Mouse (Mus musculus): ENCODE results near the gene Tada3. TPM values are rescaled to one million over a fixed set of nuclear protein-coding genes. Genes with fewer than 3 reads are reported as not detected.

Gene Tada3
- polyA plus RNA-seq (2016; fragmentation: Nextera tagmentation; extraction: Ambion mirVana) = 64.5 and 66.0 TPM in 2 replicates

- peak; percentile 95 for ATAC-seq (ENCODE audit: low FRiP score)
- peaks cover 53% of the 10 kb centered on the region for H3K36me3 ChIP-seq
- WGBS = under 1% methylated on average over 61 of the region's 61 CpGs
Measured at GRCm38 (mm10) chr6:113377496-113378385, at the start of gene Tada3, which contains the start of gene Arpc4. Tada3 (minus strand) TSS chr6:113377883. Arpc4 (plus strand) TSS chr6:113378115.

GRCm38 (mm10) chr6:113427397-113427796 lies 49.7 kb upstream of the Tada3 start:
- no peak for ATAC-seq (ENCODE audit: low FRiP score)
- H3K36me3 ChIP-seq = no peaks in the 10 kb centered on the region
- no peaks in the 10 kb centered on the region; the same call in 1 of the 2 replicates for H3K27me3 ChIP-seq
- no peak overlapping the region for H3K4me3 ChIP-seq
- no peaks in the 10 kb centered on the region for H3K4me1 ChIP-seq
- 63% methylated on average over 3 of the region's 3 CpGs for WGBS
- H3K4me2 ChIP-seq (replicated peaks) = no peak overlapping the region
- no peaks in the 10 kb centered on the region; the same call in 1 of the 2 replicates for H3K9me3 ChIP-seq (replicated peaks)
- no peak overlapping the region for H3K27ac ChIP-seq
- no peak overlapping the region for H3K9ac ChIP-seq

More at GRCm38 (mm10) chr6:113377496-113378385, at the start of gene Tada3, which contains the start of gene Arpc4:
- H3K27ac ChIP-seq = peak within 1 kb of the TSS; percentile 95
- no peaks in the 10 kb centered on the region for H3K27me3 ChIP-seq
- peak within 1 kb of the TSS; percentile 96 for H3K4me2 ChIP-seq (replicated peaks)
- peaks cover 17% of the 10 kb centered on the region for H3K4me1 ChIP-seq
- no peaks in the 10 kb centered on the region for H3K9me3 ChIP-seq (replicated peaks)
- peak within 1 kb of the TSS; percentile 96 for H3K9ac ChIP-seq
- H3K4me3 ChIP-seq = peak within 1 kb of the TSS; percentile 85

GRCm38 (mm10) chr6:113426696-113427095 lies 49.0 kb upstream of the Tada3 start:
- no peak overlapping the region for H3K27ac ChIP-seq
- no peak overlapping the region for H3K4me2 ChIP-seq (replicated peaks)
- 94% methylated on average over 4 of the region's 4 CpGs for WGBS
- H3K4me1 ChIP-seq = no peaks in the 10 kb centered on the region
- H3K9ac ChIP-seq = no peak overlapping the region
- no peak overlapping the region for H3K4me3 ChIP-seq
- no peaks in the 10 kb centered on the region; the same call in 1 of the 2 replicates for H3K9me3 ChIP-seq (replicated peaks)
- H3K36me3 ChIP-seq = no peaks in the 10 kb centered on the region
- no peaks in the 10 kb centered on the region; the same call in 1 of the 2 replicates for H3K27me3 ChIP-seq
- ATAC-seq (ENCODE audit: low FRiP score) = no peak

- H3K9me3 ChIP-seq (replicated peaks) = no peaks in the 10 kb centered on the region; the same call in 1 of the 2 replicates
- WGBS = 88% methylated on average over 7 of the region's 7 CpGs
- ATAC-seq (ENCODE audit: low FRiP score) = no peak
Measured at GRCm38 (mm10) chr6:113424187-113424586, 46.5 kb upstream of the Tada3 start.

GRCm38 (mm10) chr6:113423000-113423399 lies 45.3 kb upstream of the Tada3 start:
- no peaks in the 10 kb centered on the region for H3K36me3 ChIP-seq
- no peak overlapping the region for H3K4me2 ChIP-seq (replicated peaks)
- 85% methylated on average over 4 of the region's 4 CpGs for WGBS
- H3K4me3 ChIP-seq = no peak overlapping the region
- H3K9ac ChIP-seq = no peak overlapping the region
- no peak overlapping the region for H3K27ac ChIP-seq
- ATAC-seq (ENCODE audit: low FRiP score) = no peak
- H3K4me1 ChIP-seq = peaks cover 10% of the 10 kb centered on the region
- H3K9me3 ChIP-seq (replicated peaks) = no peaks in the 10 kb centered on the region; the same call in 1 of the 2 replicates
- no peaks in the 10 kb centered on the region; the same call in 1 of the 2 replicates for H3K27me3 ChIP-seq

More at GRCm38 (mm10) chr6:113424187-113424586, 46.5 kb upstream of the Tada3 start:
- Histone ChIP-seq H3K4me3 (no peak overlapping the region), H3K27ac (no peak overlapping the region), H3K9ac (no peak overlapping the region), H3K36me3 (no peaks in the 10 kb centered on the region), H3K27me3 (no peaks in the 10 kb centered on the region; the same call in 1 of the 2 replicates), H3K4me2 (replicated peaks) (no peak overlapping the region), H3K4me1 (peaks cover 3% of the 10 kb centered on the region; the same call in 1 of the 2 replicates)

GRCm38 (mm10) chr6:113419199-113419587 lies 41.5 kb upstream of the Tada3 start, which contains the start of gene Rpusd3:
Rpusd3 (minus strand) TSS chr6:113419340.
- H3K4me1 ChIP-seq = peaks cover 14% of the 10 kb centered on the region
- peak; percentile 98 for ATAC-seq (ENCODE audit: low FRiP score)
- peaks cover 12% of the 10 kb centered on the region; the same call in 1 of the 2 replicates for H3K36me3 ChIP-seq
- under 1% methylated on average over 25 of the region's 25 CpGs for WGBS
- H3K9me3 ChIP-seq (replicated peaks) = no peaks in the 10 kb centered on the region
- H3K9ac ChIP-seq = peak within 1 kb of the TSS; percentile 64
- peak within 1 kb of the TSS; percentile 91 for H3K4me2 ChIP-seq (replicated peaks)
- H3K4me3 ChIP-seq = peak within 1 kb of the TSS; percentile 55
- H3K27me3 ChIP-seq = no peaks in the 10 kb centered on the region; the same call in 1 of the 2 replicates
- H3K27ac ChIP-seq = no peak within 1 kb of the TSS

- H3K27me3 ChIP-seq = no peaks in the 10 kb centered on the region
- H3K4me3 ChIP-seq = peak overlapping the region; percentile 55
- peaks cover 14% of the 10 kb centered on the region for H3K4me1 ChIP-seq
- peak overlapping the region; percentile 64 for H3K9ac ChIP-seq
- peak overlapping the region; percentile 91 for H3K4me2 ChIP-seq (replicated peaks)
- H3K36me3 ChIP-seq = peaks cover 14% of the 10 kb centered on the region; the same call in 1 of the 2 replicates
- H3K9me3 ChIP-seq (replicated peaks) = no peaks in the 10 kb centered on the region
- no peak overlapping the region for H3K27ac ChIP-seq
- ATAC-seq (ENCODE audit: low FRiP score) = peak; percentile 74
- 16% methylated on average over 16 of the region's 16 CpGs for WGBS
Measured at GRCm38 (mm10) chr6:113418441-113419198, 40.9 kb upstream of the Tada3 start.

- 85% methylated on average over 5 of the region's 5 CpGs for WGBS
- no peak for ATAC-seq (ENCODE audit: low FRiP score)
Measured at GRCm38 (mm10) chr6:113416416-113416815, 38.7 kb upstream of the Tada3 start.

GRCm38 (mm10) chr6:113410001-113410400 lies 32.3 kb upstream of the Tada3 start:
- H3K27ac ChIP-seq = no peak overlapping the region
- H3K9ac ChIP-seq = no peak overlapping the region
- H3K4me1 ChIP-seq = no peaks in the 10 kb centered on the region
- 68% methylated on average over 1 of the region's 1 CpGs for WGBS
- no peak overlapping the region for H3K4me2 ChIP-seq (replicated peaks)
- no peak for ATAC-seq (ENCODE audit: low FRiP score)
- H3K9me3 ChIP-seq (replicated peaks) = no peaks in the 10 kb centered on the region
- H3K27me3 ChIP-seq = no peaks in the 10 kb centered on the region
- H3K4me3 ChIP-seq = no peak overlapping the region
- H3K36me3 ChIP-seq = peaks cover 33% of the 10 kb centered on the region

More at GRCm38 (mm10) chr6:113416416-113416815, 38.7 kb upstream of the Tada3 start:
- no peak overlapping the region for H3K27ac ChIP-seq
- peaks cover 14% of the 10 kb centered on the region for H3K4me1 ChIP-seq
- no peaks in the 10 kb centered on the region for H3K9me3 ChIP-seq (replicated peaks)
- no peak overlapping the region for H3K4me3 ChIP-seq
- H3K9ac ChIP-seq = no peak overlapping the region
- H3K4me2 ChIP-seq (replicated peaks) = no peak overlapping the region
- H3K27me3 ChIP-seq = no peaks in the 10 kb centered on the region
- H3K36me3 ChIP-seq = peaks cover 20% of the 10 kb centered on the region; the same call in 1 of the 2 replicates

GRCm38 (mm10) chr6:113406683-113407082 lies 29.0 kb upstream of the Tada3 start:
- no peak overlapping the region for H3K27ac ChIP-seq
- no peaks in the 10 kb centered on the region for H3K27me3 ChIP-seq
- no peak overlapping the region for H3K9ac ChIP-seq
- H3K4me3 ChIP-seq = no peak overlapping the region
- WGBS = 76% methylated on average over 9 of the region's 9 CpGs
- no peak for ATAC-seq (ENCODE audit: low FRiP score)
- H3K4me2 ChIP-seq (replicated peaks) = no peak overlapping the region
- peaks cover 22% of the 10 kb centered on the region for H3K36me3 ChIP-seq
- H3K4me1 ChIP-seq = no peaks in the 10 kb centered on the region
- no peaks in the 10 kb centered on the region for H3K9me3 ChIP-seq (replicated peaks)

GRCm38 (mm10) chr6:113405483-113405882 lies 27.8 kb upstream of the Tada3 start:
- Histone ChIP-seq H3K4me1 (no peaks in the 10 kb centered on the region), H3K4me3 (no peak overlapping the region), H3K27ac (no peak overlapping the region), H3K4me2 (replicated peaks) (no peak overlapping the region), H3K9me3 (replicated peaks) (no peaks in the 10 kb centered on the region), H3K9ac (no peak overlapping the region), H3K36me3 (peaks cover 22% of the 10 kb centered on the region), H3K27me3 (no peaks in the 10 kb centered on the region)
- no peak for ATAC-seq (ENCODE audit: low FRiP score)
- WGBS = 85% methylated on average over 6 of the region's 6 CpGs
